Mouse (Mus musculus) limb, embryonic 11.5 days (tissue): ENCODE measurements around the gene Ms4a5. TPM values are rescaled to one million over a fixed set of nuclear protein-coding genes. Genes with fewer than 3 reads are reported as not detected.
"Not testable (repeated sequence)": the region's sequence is repeated elsewhere in the genome, so short reads cannot be mapped to it uniquely, and the experiment has no call there.

Experiments
- ATAC-seq: fragments of 200-750 bp; cut with Nextera tagmentation; 2 replicates; pipeline ENCODE4 v1.8.0; 2017; ENCODE audit warnings: low read depth; ENCODE audit not compliant: insufficient number of reproducible peaks, low FRiP score, low TSS enrichment
- DNase-seq: peaks from one replicate; pipeline ENCODE4 v3.0.0-alpha.2; 2015; ENCODE audit warnings: low spot score
- H3K27ac ChIP-seq: fragments of 300-500 bp; sonication (generic); replicated peaks from 2 replicates; pipeline ENCODE4 v1.5.1; 2014; ENCODE audit warnings: low read depth, mild to moderate bottlenecking, low read length
- H3K27me3 ChIP-seq: fragments of 300-500 bp; sonication (generic); 2 replicates; pipeline ENCODE4 v1.6.1; 2014; ENCODE audit warnings: mild to moderate bottlenecking, low read length, mixed read lengths; ENCODE audit not compliant: control insufficient read depth, insufficient read depth
- H3K36me3 ChIP-seq: fragments of 300-500 bp; sonication (generic); 2 replicates; pipeline ENCODE4 v1.6.1; 2014; ENCODE audit warnings: mild to moderate bottlenecking, low read length, moderate library complexity, mixed read lengths; ENCODE audit not compliant: control insufficient read depth, insufficient read depth
- H3K4me1 ChIP-seq: fragments of 300-500 bp; sonication (generic); 2 replicates; pipeline ENCODE4 v1.6.1; 2014; ENCODE audit warnings: low read length, mixed read lengths; ENCODE audit not compliant: control insufficient read depth, insufficient read depth
- H3K4me2 ChIP-seq: fragments of 300-500 bp; sonication (generic); 2 replicates; pipeline ENCODE4 v1.6.1; 2014; ENCODE audit warnings: low read depth, mild to moderate bottlenecking, moderate library complexity; ENCODE audit not compliant: severe bottlenecking
- H3K4me3 ChIP-seq: fragments of 300-500 bp; sonication (generic); 2 replicates; pipeline ENCODE4 v1.5.1; 2014; ENCODE audit warnings: low read depth, low read length
- H3K9ac ChIP-seq: fragments of 300-500 bp; sonication (generic); 2 replicates; pipeline ENCODE4 v1.6.1; 2014; ENCODE audit warnings: mild to moderate bottlenecking, low read length
- H3K9me3 ChIP-seq: fragments of 300-500 bp; sonication (generic); 2 replicates; pipeline ENCODE4 v1.6.1; 2016; ENCODE audit warnings: low read length; ENCODE audit not compliant: control insufficient read depth
- WGBS: fragments of 180-500 bp; shearing (Covaris S2); extraction: QIAGEN DNeasy Blood & Tissue Kit; methylation state at CpG from one replicate; pipeline ENCODE4 v1.1.7; 2014; 5-methylcytosine and 5-hydroxymethylcytosine counted together
- polyA plus RNA-seq: library from polyadenylated mRNA; unstranded; fragments of >200 nt; fragmentation: Nextera tagmentation; extraction: Ambion mirVana; gene quantifications from 2 replicates; pipeline ENCODE4 v1.2.1, GENCODE M21; 2014

Ms4a5 gene
- polyA plus RNA-seq, 1 experiment from 2014 or later: not detected

GRCm38 (mm10) chr19:11280223-11280622 is 3.5 kb downstream of the Ms4a5 start:
- no peaks in the 10 kb centered on the region for H3K36me3 ChIP-seq
- ATAC-seq (no peak), DNase-seq (no peak)
- WGBS: 86% methylated on average over 3 of the region's 3 CpGs
- no peak overlapping the region for H3K4me2 ChIP-seq
- no peak overlapping the region for H3K27ac ChIP-seq
- no peak overlapping the region for H3K9ac ChIP-seq
- H3K9me3 ChIP-seq: no peaks in the 10 kb centered on the region
- H3K27me3 ChIP-seq: no peaks in the 10 kb centered on the region
- H3K4me1 ChIP-seq: no peaks in the 10 kb centered on the region
- H3K4me3 ChIP-seq: no peak overlapping the region

GRCm38 (mm10) chr19:11276431-11276830 is 7.2 kb downstream of the Ms4a5 start:
- no peak for ATAC-seq
- Histone ChIP-seq H3K9ac (no peak overlapping the region), H3K36me3 (no peaks in the 10 kb centered on the region), H3K27me3 (no peaks in the 10 kb centered on the region), H3K9me3 (no peaks in the 10 kb centered on the region), H3K4me1 (no peaks in the 10 kb centered on the region), H3K4me2 (no peak overlapping the region), H3K4me3 (no peak overlapping the region), H3K27ac (no peak overlapping the region)
- no peak for DNase-seq
- WGBS: 75% methylated on average over 5 of the region's 5 CpGs

- H3K27me3 ChIP-seq: no peaks in the 10 kb centered on the region
- H3K9ac ChIP-seq: no peak overlapping the region
- 74% methylated on average over 4 of the region's 4 CpGs for WGBS
- ATAC-seq: no peak
- no peak for DNase-seq
- no peaks in the 10 kb centered on the region for H3K36me3 ChIP-seq
- H3K4me1 ChIP-seq: no peaks in the 10 kb centered on the region
- no peak overlapping the region for H3K4me3 ChIP-seq
- H3K9me3 ChIP-seq: no peaks in the 10 kb centered on the region
- no peak overlapping the region for H3K27ac ChIP-seq
- H3K4me2 ChIP-seq: no peak overlapping the region
Observed at GRCm38 (mm10) chr19:11266956-11267355, 16.7 kb downstream of the Ms4a5 start.

DNA sequence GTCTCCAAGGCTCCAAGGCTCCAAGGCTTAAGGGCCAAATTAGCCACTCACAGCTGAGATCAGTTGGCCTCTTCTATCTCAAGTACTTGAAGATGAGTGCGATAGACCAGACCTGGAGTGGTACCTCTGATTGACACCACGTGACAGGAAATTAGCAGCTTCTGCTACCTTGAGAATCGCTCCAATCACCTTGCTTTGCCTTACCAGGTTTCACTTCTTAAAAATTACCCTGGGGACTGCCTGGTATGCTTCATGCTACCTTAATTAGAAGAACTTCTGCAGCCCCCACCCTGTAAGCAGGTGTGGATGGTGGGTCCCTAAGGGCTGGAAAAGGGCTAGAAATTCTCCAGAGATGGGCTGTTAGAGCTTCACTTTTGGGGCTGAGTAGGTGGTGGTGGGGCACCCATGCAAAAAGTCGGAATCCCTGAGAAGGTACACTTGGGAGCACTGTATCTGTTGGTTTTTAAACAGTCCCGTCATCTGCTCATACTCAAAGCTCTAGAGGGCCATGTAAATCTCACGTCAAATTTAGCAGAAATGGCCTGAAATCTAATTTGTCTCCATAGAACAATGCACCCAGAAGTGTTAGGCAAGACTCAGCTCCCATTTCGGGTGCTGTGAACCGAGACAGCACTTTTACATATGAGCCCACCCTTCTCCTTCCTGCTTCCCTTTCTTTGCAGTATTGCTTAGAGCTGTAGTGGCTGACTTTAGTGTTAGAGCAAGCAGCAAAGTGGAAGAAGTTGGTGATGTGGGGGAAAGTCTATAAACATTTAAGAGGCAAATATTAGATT is 17.4 kb downstream of the Ms4a5 start, which contains the start of gene Ms4a1:
Gene Ms4a1, minus strand, starts transcription at position 190 of the 794 bp plus-strand sequence.
- H3K4me2 ChIP-seq: no peak within 1 kb of the TSS
- no peak within 1 kb of the TSS for H3K27ac ChIP-seq
- no peaks in the 10 kb centered on the region for H3K9me3 ChIP-seq
- no peaks in the 10 kb centered on the region for H3K27me3 ChIP-seq
- no peaks in the 10 kb centered on the region for H3K36me3 ChIP-seq
- 87% methylated on average over 8 of the region's 8 CpGs for WGBS
- H3K9ac ChIP-seq: no peak within 1 kb of the TSS
- no peak within 1 kb of the TSS for H3K4me3 ChIP-seq
- DNase-seq: no peak
- ATAC-seq: no peak
- H3K4me1 ChIP-seq: no peaks in the 10 kb centered on the region

DNA sequence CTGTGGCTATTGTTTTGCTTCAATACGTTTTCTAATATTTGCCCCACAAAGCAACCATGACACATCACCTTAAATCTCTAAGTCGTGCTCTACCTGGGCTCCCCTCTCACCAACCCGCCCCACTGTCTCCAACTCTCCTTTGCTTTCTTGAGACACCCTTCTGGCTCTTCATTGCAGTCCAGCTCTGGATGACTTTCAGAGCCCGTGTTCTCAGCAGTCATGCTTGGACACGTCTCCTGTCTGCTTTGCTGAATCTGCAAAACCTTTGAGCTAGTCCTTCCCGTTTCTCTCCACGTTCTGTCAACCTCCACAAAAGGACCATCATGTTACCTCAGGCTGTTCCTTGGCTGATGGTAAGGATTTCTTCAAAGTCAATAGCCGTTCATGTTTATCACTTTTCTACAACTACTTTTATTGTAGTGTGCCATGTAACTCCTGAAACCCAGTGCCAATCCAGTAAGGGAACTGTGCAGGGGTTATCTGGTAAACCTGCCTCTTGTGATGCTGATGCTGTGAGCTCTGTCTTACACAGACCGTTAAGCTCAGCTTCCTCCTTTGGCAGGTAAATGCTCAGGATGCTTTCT is 19.0 kb downstream of the Ms4a5 start:
- Histone ChIP-seq H3K4me3 (no peak overlapping the region), H3K36me3 (no peaks in the 10 kb centered on the region), H3K4me2 (no peak overlapping the region), H3K27ac (no peak overlapping the region), H3K27me3 (no peaks in the 10 kb centered on the region), H3K9ac (no peak overlapping the region), H3K4me1 (no peaks in the 10 kb centered on the region), H3K9me3 (no peaks in the 10 kb centered on the region)
- WGBS: 85% methylated on average over 9 of the region's 9 CpGs
- DNase-seq (no peak), ATAC-seq (no peak)

GRCm38 (mm10) chr19:11263549-11263948 is 20.1 kb downstream of the Ms4a5 start:
- ATAC-seq (no peak), DNase-seq (no peak)
- H3K27me3 ChIP-seq: no peaks in the 10 kb centered on the region
- no peak overlapping the region for H3K9ac ChIP-seq
- no peak overlapping the region for H3K27ac ChIP-seq
- H3K36me3 ChIP-seq: no peaks in the 10 kb centered on the region
- no peaks in the 10 kb centered on the region for H3K9me3 ChIP-seq
- H3K4me2 ChIP-seq: no peak overlapping the region
- H3K4me1 ChIP-seq: no peaks in the 10 kb centered on the region
- 88% methylated on average over 3 of the region's 3 CpGs for WGBS
- no peak overlapping the region for H3K4me3 ChIP-seq

GRCm38 (mm10) chr19:11262932-11263331 is 20.7 kb downstream of the Ms4a5 start:
- not testable (repeated sequence) for H3K27me3 ChIP-seq, ATAC-seq, H3K9me3 ChIP-seq, DNase-seq, H3K4me2 ChIP-seq, H3K4me1 ChIP-seq, H3K36me3 ChIP-seq, H3K9ac ChIP-seq, H3K27ac ChIP-seq, H3K4me3 ChIP-seq
- WGBS: 64% methylated on average over 4 of the region's 4 CpGs

GRCm38 (mm10) chr19:11261522-11261921 is 22.2 kb downstream of the Ms4a5 start:
- WGBS: 88% methylated on average over 2 of the region's 2 CpGs
- Histone ChIP-seq H3K27me3 (no peaks in the 10 kb centered on the region), H3K36me3 (no peaks in the 10 kb centered on the region), H3K4me3 (no peak overlapping the region), H3K9me3 (no peaks in the 10 kb centered on the region), H3K9ac (no peak overlapping the region), H3K27ac (no peak overlapping the region), H3K4me1 (no peaks in the 10 kb centered on the region), H3K4me2 (no peak overlapping the region)
- DNase-seq (no peak), ATAC-seq (no peak)
